Mouse (Mus musculus) embryonic fibroblast, embryonic 13.5 days (primary cell): ENCODE measurements around the gene N4bp2l2. TPM values are rescaled to one million over a fixed set of nuclear protein-coding genes. Genes with fewer than 3 reads are reported as not detected.

Experiments
- H3K27ac ChIP-seq: 2 replicates; pipeline ENCODE4 v1.5.1; 2012; ENCODE audit warnings: low read length, control low read depth, inconsistent platforms; ENCODE audit not compliant: insufficient read depth
- H3K4me1 ChIP-seq: 2 replicates; pipeline ENCODE4 v1.6.1; 2011; ENCODE audit warnings: low read length; ENCODE audit not compliant: control insufficient read depth, insufficient read depth
- H3K4me3 ChIP-seq: 2 replicates; pipeline ENCODE4 v1.5.1; 2011; ENCODE audit warnings: mild to moderate bottlenecking, control low read depth, low read length; ENCODE audit not compliant: insufficient read depth
- CTCF ChIP-seq: IDR thresholded peaks from 2 replicates; pipeline ENCODE4 v1.5.1; 2011; ENCODE audit warnings: mild to moderate bottlenecking, control low read depth, low read length, moderate library complexity, borderline replicate concordance; ENCODE audit not compliant: insufficient read depth
- POLR2A ChIP-seq: IDR thresholded peaks from 2 replicates; pipeline ENCODE4 v1.6.1; 2011; ENCODE audit warnings: low read depth, mild to moderate bottlenecking, control low read depth, low read length, moderate library complexity
- polyA plus RNA-seq: library from polyadenylated mRNA; stranded (reverse); fragments of >200 nt; gene quantifications from 2 replicates; pipeline ENCODE4 v1.2.4, GENCODE M21; 2011; ENCODE audit warnings: low read depth; ENCODE audit not compliant: missing spikeins, insufficient read length

N4bp2l2 gene
- polyA plus RNA-seq, 1 experiment = 100.0 TPM

DNA sequence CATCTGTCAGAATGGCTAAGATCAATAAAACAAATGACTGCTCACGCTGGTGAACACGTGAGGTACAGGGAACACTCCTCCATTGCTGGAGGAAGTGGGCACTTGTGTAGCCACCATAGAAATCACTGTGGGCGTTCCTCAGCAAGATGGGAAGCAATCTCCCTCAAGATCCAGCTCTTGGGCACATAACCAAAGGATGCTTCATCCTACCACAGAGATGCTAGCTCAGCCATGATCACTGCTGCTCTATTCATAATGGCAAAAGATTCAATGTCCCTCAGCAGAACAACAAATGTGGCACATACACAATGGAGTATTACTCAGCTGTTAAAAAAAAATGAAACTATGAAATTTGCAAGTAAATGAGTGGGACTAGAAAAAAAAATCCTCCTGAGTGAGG is 49.3 kb downstream of the N4bp2l2 start:
- TF ChIP-seq POLR2A (no peak), CTCF (no peak)
- no peak overlapping the region for H3K4me3 ChIP-seq
- H3K4me1 ChIP-seq = peaks cover 3% of the 10 kb centered on the region; the same call in 1 of the 2 replicates
- no peak overlapping the region for H3K27ac ChIP-seq

DNA sequence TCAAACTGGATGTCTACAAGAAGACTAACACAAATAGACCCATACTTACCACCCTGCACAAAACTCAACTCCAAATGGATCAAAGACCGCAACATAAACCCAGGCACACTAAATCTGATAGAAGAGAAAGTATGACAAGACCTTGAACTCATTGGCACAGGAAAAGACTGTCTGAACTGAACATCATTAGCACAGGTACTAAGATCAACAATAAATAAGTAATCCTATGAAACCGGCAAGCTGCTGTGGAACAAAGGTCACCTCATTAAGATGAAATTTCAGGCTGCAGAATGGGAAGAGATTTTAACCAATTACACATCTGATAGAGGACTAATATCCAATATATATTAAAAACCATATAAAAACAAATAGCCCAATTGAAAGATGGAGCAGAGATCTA is 49.8 kb downstream of the N4bp2l2 start:
- Histone ChIP-seq H3K27ac (no peak overlapping the region), H3K4me3 (no peak overlapping the region), H3K4me1 (peaks cover 7% of the 10 kb centered on the region; the same call in 1 of the 2 replicates)
- TF ChIP-seq CTCF = no peak
- TF ChIP-seq POLR2A = no peak

DNA sequence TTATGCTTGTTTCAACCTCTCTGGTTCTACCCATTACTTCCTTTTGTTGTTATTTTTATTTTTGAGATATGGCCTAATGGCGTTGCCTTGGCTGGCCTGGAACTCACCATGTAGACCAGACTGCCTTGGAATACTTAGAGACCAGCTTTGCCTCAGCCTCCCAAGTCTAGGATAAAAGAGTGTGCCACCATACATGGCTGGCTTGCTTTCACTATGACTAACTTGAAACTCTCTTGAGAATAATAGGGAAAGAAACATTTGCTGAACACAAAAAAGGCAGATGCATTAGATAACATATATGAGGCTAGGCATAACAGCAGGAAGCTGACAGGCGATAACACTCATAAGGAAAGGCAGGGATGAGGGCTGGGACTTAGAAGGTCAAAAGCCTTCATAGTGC is 51.9 kb downstream of the N4bp2l2 start:
- TF ChIP-seq POLR2A (no peak), CTCF (no peak)
- Histone ChIP-seq H3K4me3 (no peak overlapping the region), H3K27ac (no peak overlapping the region), H3K4me1 (peaks cover 7% of the 10 kb centered on the region; the same call in 1 of the 2 replicates)

DNA sequence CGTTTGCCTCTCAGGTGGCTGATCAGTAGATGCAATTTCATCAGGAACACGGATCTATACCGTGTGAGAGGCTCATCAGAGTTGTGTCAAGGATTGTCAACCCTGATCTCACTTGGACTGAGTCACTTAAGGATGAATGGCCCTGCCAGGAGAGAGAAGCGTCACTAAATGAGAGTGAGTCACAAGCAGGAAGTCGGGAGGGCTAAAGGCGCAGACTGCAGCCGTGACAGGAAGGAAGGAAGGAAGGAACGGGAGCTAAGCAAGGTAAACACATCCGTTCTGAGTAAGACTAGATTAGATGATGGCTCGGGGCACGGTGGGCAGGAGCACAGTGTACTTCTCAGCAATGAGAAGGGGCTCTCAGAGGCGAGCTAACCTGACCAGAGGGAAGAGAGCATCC is 54.3 kb downstream of the N4bp2l2 start:
- Histone ChIP-seq H3K4me3 (no peak overlapping the region), H3K27ac (no peak overlapping the region), H3K4me1 (peaks cover 7% of the 10 kb centered on the region; the same call in 1 of the 2 replicates)
- TF ChIP-seq CTCF (no peak), POLR2A (no peak)

DNA sequence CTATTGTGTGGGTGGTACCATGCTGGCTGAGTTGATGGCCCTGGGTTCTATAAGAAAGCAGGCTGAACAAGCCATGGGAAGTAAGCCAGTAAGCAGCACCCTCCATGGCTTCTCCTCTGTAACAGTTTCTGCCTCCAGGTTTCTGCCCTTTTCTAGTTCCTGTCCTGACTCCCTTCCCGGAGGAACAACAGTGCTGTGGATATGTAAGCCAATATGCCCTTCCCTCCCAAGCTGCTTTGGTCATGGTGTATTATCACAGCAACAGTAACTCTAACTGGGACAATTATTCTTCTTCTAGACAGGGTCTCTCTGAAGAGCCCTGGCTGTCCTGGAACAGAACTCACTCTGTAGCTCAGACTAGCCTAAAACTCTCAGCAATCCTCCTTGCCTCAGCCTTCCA is 54.8 kb downstream of the N4bp2l2 start:
- Histone ChIP-seq H3K4me3 (no peak overlapping the region), H3K4me1 (peaks cover 7% of the 10 kb centered on the region; the same call in 1 of the 2 replicates), H3K27ac (no peak overlapping the region)
- TF ChIP-seq CTCF = no peak
- TF ChIP-seq POLR2A = no peak

DNA sequence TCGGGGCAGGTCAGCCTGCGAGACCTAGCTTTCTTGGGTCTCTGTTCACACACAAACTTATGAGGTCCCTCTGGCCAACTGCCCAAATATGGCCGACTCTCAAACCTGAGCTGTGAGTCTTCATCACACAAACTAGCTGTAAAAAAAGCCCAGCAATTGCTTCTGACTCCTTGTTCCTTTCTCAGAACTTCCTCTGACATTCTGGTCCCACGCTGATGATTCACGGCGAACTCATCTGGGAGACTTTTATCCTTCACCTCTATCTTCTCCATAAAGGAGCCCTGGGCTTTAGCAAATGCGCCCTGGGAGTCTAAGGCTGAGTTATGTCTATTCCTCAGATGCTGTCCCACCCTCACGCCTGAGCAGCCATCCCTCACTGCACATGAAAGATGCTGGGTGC is 58.4 kb downstream of the N4bp2l2 start:
- Histone ChIP-seq H3K27ac (no peak overlapping the region), H3K4me1 (peaks cover 7% of the 10 kb centered on the region; the same call in 1 of the 2 replicates)
- TF ChIP-seq POLR2A (no peak), CTCF (no peak)

DNA sequence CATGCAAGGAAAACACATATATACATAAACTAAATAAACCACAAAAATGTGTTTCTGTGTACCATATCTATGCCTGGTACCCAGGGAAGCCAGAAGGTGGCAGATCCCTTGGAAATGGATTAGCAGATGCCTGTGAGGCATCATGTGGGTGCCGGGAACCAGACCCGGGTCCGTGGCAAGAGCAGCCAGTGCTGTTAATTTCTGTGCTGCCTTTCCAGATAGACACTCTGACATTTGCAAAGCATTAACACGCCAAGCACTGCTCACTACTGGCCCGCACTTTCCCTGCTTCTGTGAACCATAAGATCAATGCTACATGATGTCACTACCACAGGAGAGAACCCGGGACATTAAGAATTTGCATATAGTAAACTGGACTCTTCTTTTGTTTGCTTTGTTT is 59.9 kb downstream of the N4bp2l2 start:
- Histone ChIP-seq H3K27ac (no peak overlapping the region), H3K4me3 (no peak overlapping the region), H3K4me1 (no peaks in the 10 kb centered on the region)
- TF ChIP-seq POLR2A (no peak), CTCF (no peak)

More for the DNA sequence above, 58.4 kb downstream of the N4bp2l2 start:
- no peak overlapping the region for H3K4me3 ChIP-seq

DNA sequence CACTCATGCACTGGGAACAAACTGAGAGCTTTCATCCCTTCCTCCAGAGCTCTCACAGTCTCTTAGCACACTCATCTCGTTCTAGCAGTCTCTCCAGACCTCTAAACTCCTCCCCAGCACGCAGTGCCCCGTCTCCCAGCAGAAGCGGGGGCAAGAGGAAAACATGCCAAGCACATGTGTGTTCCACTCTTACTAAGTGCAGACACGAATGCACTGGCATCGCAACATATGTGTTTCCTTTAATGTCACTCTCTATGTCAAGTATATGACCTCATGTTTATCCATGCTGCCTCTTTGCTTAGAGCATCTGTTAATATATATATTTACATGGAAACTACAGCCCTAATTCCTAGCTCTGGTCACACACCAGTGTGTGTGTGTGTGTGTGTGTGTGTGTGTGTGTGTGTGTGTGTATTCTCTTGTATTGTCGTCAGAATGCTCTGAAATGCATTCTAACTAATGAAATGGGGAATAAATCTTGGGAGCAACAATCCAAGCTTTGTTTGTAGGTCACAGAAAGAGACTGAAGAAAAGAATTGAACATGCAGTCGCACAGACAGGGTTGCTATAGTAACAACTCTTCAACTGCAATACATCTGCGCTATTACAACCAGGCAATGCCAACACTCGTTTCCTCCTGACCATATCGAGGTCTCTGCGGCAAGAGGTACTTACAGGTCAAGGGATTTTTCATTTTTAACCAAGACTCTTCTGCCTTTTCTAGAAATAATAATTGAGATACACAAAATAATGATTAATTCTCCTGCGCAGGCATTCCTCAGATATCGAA is 64.3 kb downstream of the N4bp2l2 start:
- H3K4me3 ChIP-seq = no peak overlapping the region

DNA sequence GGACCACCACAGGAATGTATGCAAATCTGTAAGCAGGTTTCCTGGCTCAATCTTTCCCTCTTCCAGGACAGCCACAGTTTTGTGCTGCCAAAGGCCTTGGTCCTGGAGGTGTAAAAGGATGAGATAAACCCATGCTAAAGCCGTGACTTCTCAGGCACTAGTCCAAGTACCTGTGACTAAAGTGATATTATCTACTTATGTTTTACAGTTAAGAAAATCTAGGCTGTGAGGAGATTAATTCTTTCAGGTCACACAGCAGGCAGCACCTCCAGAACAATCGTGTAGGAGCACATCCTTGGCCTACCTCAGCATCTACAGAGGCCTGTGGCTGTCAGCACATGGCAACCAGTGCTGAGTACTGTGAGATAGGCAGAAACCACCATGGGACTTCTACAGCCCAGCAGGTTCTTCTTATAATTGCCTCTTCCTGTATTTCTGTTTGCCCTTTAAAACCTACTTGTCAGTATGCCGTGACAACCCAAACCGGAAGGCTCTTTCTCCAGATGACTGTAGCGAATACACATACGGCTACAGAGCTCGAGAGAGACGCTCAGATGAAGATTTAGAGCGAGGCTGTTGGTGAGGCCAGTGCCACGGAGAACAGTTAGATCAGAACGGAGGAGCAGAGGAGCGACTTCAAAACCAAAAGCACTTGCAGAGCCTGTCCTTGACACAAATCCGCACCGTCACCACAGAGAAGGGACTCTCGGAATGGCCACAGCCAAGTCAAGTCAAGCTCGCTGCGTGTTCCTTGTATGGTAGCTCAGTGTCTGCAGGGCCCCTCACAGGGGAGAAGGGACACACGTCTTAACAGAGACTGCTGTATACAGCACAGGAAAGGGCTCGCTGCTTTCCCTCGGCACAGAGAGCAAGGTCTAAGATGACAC is 65.2 kb downstream of the N4bp2l2 start:
- H3K4me1 ChIP-seq = no peaks in the 10 kb centered on the region
- no peak for TF ChIP-seq POLR2A
- TF ChIP-seq CTCF = no peak

More for the DNA sequence above, 64.3 kb downstream of the N4bp2l2 start:
- H3K27ac ChIP-seq = no peak overlapping the region
- TF ChIP-seq CTCF (no peak), POLR2A (no peak)
- H3K4me1 ChIP-seq = no peaks in the 10 kb centered on the region

More for the DNA sequence above, 65.2 kb downstream of the N4bp2l2 start:
- no peak overlapping the region for H3K4me3 ChIP-seq
- H3K27ac ChIP-seq = no peak overlapping the region
